Mouse (Mus musculus): ENCODE results near the gene Selplg.

- no peak for TF ChIP-seq CTCF (IDR thresholded peaks at IDR 0.05; ENCODE audit: control insufficient read depth, insufficient read depth, insufficient replicate concordance, low read depth, low read length)
- no peak for TF ChIP-seq POLR2A (IDR thresholded peaks at IDR 0.05; ENCODE audit: control insufficient read depth, low read depth, low read length)
These were observed 20.0 kb upstream of the Selplg start for GRCm38 (mm10) chr5:113852463-113852862.

All from testis, adult 2 months (tissue).